Mouse (Mus musculus) liver, embryonic 12.5 days (tissue): ENCODE data around the gene Gpr21. TPM values are rescaled to one million over a fixed set of nuclear protein-coding genes. Genes with fewer than 3 reads are reported as not detected.
"Not testable (repeated sequence)": the region's sequence is repeated elsewhere in the genome, so short reads cannot be mapped to it uniquely, and the experiment has no call there.

Experiments
- ATAC-seq: fragments of 200-750 bp; cut with Nextera tagmentation; 2 replicates; pipeline ENCODE4 v1.8.0; 2017; ENCODE audit warnings: moderate number of reproducible peaks, mild to moderate bottlenecking, moderate library complexity
- H3K27ac ChIP-seq: fragments of 300-500 bp; sonication (generic); 2 replicates; pipeline ENCODE4 v1.5.1; 2016; ENCODE audit warnings: mild to moderate bottlenecking
- H3K27me3 ChIP-seq: fragments of 300-500 bp; sonication (generic); replicated peaks from 2 replicates; pipeline ENCODE4 v1.6.1; 2016; ENCODE audit warnings: mild to moderate bottlenecking, moderate library complexity
- H3K36me3 ChIP-seq: fragments of 300-500 bp; sonication (generic); 2 replicates; pipeline ENCODE4 v1.6.1; 2016; ENCODE audit warnings: mild to moderate bottlenecking, moderate library complexity
- H3K4me1 ChIP-seq: fragments of 300-500 bp; sonication (generic); 2 replicates; pipeline ENCODE4 v1.6.1; 2016
- H3K4me2 ChIP-seq: fragments of 300-500 bp; sonication (generic); 2 replicates; pipeline ENCODE4 v1.6.1; 2016; ENCODE audit warnings: mild to moderate bottlenecking, moderate library complexity
- H3K4me3 ChIP-seq: fragments of 300-500 bp; sonication (generic); 2 replicates; pipeline ENCODE4 v1.5.1; 2016; ENCODE audit warnings: mild to moderate bottlenecking, moderate library complexity
- H3K9ac ChIP-seq: fragments of 300-500 bp; sonication (generic); 2 replicates; pipeline ENCODE4 v1.6.1; 2016; ENCODE audit warnings: mild to moderate bottlenecking, moderate library complexity
- H3K9me3 ChIP-seq: fragments of 300-500 bp; sonication (generic); replicated peaks from 2 replicates; pipeline ENCODE4 v1.6.1; 2016; ENCODE audit warnings: mild to moderate bottlenecking, moderate library complexity
- WGBS: fragments of 180-500 bp; shearing (Covaris S2); methylation state at CpG from one replicate; pipeline ENCODE4 v1.1.7; 2016; ENCODE audit not compliant: insufficient replicate concordance; 5-methylcytosine and 5-hydroxymethylcytosine counted together
- polyA plus RNA-seq: library from polyadenylated mRNA; unstranded; fragments of >200 nt; fragmentation: Nextera tagmentation; extraction: Ambion mirVana; gene quantifications from 2 replicates; pipeline ENCODE4 v1.2.1, GENCODE M21; 2016

Gene Gpr21
- polyA plus RNA-seq = 0.26 and 0.28 TPM in 2 replicates

DNA sequence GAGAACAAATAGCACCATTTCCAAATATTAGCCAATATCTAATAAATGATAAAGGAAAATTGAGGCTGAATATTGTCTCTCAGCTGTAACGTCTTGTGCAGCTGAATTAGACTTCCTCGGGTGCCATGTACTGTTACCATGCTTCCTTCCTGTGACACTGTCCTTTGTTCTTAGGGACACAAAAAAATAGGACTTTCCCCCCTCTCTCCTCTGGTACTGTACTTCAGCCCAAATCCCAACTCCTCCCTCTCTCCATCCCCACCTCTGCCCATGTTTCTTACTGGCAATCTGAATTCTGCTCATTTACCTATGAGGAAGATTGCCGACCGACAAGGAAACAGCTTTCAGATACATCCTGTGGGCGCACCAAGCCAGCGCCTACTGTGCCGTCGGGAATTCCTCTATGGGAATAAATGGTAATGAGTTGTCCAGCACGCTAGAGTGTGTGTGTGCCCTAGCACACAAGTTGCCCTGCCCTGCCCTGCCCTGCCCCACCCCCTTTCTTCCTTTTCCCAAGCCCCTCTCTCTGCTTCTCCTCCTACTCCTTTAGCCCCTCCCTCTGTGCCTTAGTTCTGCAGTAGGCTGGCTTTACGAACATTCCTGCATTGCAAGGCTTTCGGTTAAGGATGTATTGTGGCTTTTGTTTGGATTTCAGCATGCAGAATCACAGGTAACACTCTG lies at the start of gene Gpr21:
Gene Gpr21 (plus strand): TSS at position 303 of the 681 bp plus-strand sequence.
- Histone ChIP-seq H3K4me2 (0 out of 2 replicates have a peak within 1 kb of the TSS, but pooled peaks have one; percentile 9), H3K4me3 (no peak within 1 kb of the TSS)
- WGBS = 38% methylated on average over 11 of the region's 11 CpGs

DNA sequence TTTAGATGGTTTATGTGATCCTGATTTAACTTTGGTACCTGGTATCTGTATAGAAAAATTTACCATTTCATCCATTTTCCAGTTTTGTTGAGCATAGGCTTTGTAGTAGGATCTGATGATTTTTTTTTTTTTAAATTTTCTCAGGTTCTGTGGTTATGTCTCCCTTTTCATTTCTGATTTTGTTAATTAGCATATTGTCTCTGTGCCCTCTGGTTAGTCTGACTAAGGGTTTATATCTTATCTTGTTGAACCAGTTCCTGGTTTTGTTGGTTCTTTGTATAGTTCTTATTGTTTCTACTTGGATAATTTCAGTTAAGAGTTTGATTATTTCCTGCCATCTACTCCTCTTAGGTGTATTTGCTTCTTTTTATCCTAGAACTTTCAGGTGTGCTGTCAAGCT lies 36.6 kb upstream of the Gpr21 start:
- H3K27me3 ChIP-seq = no peaks in the 10 kb centered on the region
- H3K4me2 ChIP-seq = 0 out of 2 replicates have a peak overlapping the region, but pooled peaks have one; percentile 29
- H3K4me3 ChIP-seq = no peak overlapping the region
- H3K9ac ChIP-seq = no peak overlapping the region
- H3K9me3 ChIP-seq = no peaks in the 10 kb centered on the region
- H3K36me3 ChIP-seq = peaks cover 56% of the 10 kb centered on the region
- H3K4me1 ChIP-seq = peaks cover 17% of the 10 kb centered on the region
- H3K27ac ChIP-seq = no peak overlapping the region
- no peak for ATAC-seq

More for the DNA sequence above, at the start of gene Gpr21:
- H3K27me3 ChIP-seq = no peaks in the 10 kb centered on the region
- peak within 1 kb of the TSS; percentile 20; the same call in 1 of the 2 replicates for H3K27ac ChIP-seq
- no peak for ATAC-seq
- H3K9me3 ChIP-seq = no peaks in the 10 kb centered on the region
- no peak within 1 kb of the TSS for H3K9ac ChIP-seq
- H3K36me3 ChIP-seq = peaks cover 22% of the 10 kb centered on the region; the same call in 1 of the 2 replicates
- H3K4me1 ChIP-seq = 0 out of 2 replicates have a peak, but pooled peaks cover 15% of the 10 kb centered on the region

DNA sequence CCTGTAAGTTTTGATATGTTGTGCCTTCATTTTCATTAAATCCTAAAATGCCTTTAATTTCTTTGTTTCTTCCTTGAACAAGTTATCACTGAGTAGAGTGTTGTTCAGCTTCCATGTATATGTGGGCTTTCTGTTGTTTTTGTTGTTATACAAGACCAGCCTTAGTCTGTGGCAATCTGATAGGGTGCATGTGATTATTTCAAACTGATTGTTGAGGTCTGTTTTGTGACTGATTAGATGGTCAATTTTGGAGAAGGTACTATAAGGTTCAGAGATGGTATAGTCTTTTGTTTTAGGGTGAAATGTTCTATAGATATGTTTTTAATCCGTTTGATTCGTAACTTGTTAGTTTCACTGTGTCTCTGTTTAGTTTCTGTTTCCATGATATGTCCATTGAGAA lies 36.1 kb upstream of the Gpr21 start:
- peaks cover 58% of the 10 kb centered on the region for H3K36me3 ChIP-seq
- H3K27ac ChIP-seq = no peak overlapping the region
- ATAC-seq = 0 out of 2 replicates have a peak, but pooled peaks have one; percentile 32
- H3K9me3 ChIP-seq = no peaks in the 10 kb centered on the region
- H3K4me2 ChIP-seq = peak overlapping the region; percentile 29; the same call in 1 of the 2 replicates
- H3K4me1 ChIP-seq = peaks cover 17% of the 10 kb centered on the region
- 0 out of 2 replicates have a peak overlapping the region, but pooled peaks have one; percentile 27 for H3K9ac ChIP-seq
- 81% methylated on average over 2 of the region's 2 CpGs for WGBS
- H3K27me3 ChIP-seq = no peaks in the 10 kb centered on the region
- H3K4me3 ChIP-seq = no peak overlapping the region

DNA sequence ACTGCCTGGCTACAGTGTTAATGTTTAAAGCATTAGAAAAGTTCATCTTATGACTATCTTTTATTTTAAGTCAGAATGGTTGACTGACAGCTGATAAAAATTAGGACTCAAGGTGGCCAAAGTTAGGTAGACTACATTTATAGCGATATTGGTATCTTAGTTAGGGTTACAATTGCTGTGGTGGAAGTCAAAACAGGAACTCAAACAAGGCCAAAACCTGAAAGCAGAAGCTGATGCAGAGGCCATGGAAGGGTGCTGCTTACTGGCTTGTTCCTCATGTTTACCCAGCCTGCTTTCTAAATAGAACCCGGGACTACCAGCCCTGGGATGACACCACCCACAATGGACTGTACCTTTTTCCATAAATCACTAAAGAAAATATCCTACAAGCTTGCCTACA lies 32.0 kb upstream of the Gpr21 start:
- H3K4me2 ChIP-seq = no peak overlapping the region
- H3K27ac ChIP-seq = no peak overlapping the region
- WGBS = 51% methylated on average over 2 of the region's 2 CpGs
- H3K4me3 ChIP-seq = no peak overlapping the region
- H3K9me3 ChIP-seq = no peaks in the 10 kb centered on the region
- peaks cover 46% of the 10 kb centered on the region for H3K36me3 ChIP-seq
- H3K4me1 ChIP-seq = peaks cover 31% of the 10 kb centered on the region
- H3K27me3 ChIP-seq = no peaks in the 10 kb centered on the region
- no peak overlapping the region for H3K9ac ChIP-seq
- no peak for ATAC-seq

DNA sequence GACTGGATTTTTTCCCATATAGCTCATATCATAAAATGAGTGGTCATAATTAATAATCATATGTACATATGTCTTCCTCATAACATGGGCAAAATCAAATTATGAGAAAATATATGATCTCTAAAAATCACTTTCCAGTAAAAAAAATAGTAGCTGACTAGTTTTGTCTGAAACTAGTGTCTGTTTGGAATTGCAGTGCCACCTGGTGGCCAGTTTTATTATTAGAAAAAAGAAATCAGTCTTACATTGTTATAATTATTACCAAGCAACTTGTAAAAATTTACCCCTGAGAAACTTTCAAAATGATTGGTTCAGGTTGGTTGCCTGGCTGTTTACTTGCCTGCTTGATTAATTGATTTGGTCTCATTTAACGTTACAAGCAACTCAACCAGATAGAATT lies 30.8 kb upstream of the Gpr21 start:
- H3K27me3 ChIP-seq = no peaks in the 10 kb centered on the region
- WGBS = 80% methylated on average over 1 of the region's 1 CpGs
- H3K27ac ChIP-seq = 0 out of 2 replicates have a peak overlapping the region, but pooled peaks have one; percentile 60
- no peak overlapping the region for H3K9ac ChIP-seq
- H3K4me1 ChIP-seq = peaks cover 22% of the 10 kb centered on the region
- no peak overlapping the region for H3K4me2 ChIP-seq
- no peaks in the 10 kb centered on the region for H3K9me3 ChIP-seq
- no peak overlapping the region for H3K4me3 ChIP-seq
- peaks cover 57% of the 10 kb centered on the region for H3K36me3 ChIP-seq
- no peak for ATAC-seq

DNA sequence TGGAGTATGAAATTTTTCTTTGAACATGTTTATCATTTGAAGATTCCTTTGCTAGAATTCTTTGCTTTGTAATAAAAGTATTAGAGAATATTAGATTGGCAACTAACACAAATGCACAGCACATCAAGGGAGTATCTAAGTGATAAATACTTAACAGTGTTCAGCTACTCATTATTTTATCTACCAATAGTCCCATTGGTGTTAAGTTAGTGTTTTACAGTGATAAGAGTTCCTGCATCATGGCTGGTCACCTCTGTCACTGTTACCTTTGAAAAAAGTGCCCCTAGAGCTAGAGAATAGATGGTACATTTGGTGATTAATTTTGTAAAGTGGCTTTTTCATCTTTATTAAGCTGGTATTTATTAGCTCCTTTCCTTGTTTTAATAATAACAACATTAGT lies 29.7 kb upstream of the Gpr21 start:
- Histone ChIP-seq H3K4me1 (peaks cover 14% of the 10 kb centered on the region), H3K9ac (no peak overlapping the region), H3K4me3 (no peak overlapping the region), H3K4me2 (no peak overlapping the region), H3K9me3 (no peaks in the 10 kb centered on the region), H3K36me3 (peaks cover 57% of the 10 kb centered on the region), H3K27ac (peak overlapping the region; percentile 60; the same call in 1 of the 2 replicates), H3K27me3 (no peaks in the 10 kb centered on the region)
- ATAC-seq = peak; percentile 78

DNA sequence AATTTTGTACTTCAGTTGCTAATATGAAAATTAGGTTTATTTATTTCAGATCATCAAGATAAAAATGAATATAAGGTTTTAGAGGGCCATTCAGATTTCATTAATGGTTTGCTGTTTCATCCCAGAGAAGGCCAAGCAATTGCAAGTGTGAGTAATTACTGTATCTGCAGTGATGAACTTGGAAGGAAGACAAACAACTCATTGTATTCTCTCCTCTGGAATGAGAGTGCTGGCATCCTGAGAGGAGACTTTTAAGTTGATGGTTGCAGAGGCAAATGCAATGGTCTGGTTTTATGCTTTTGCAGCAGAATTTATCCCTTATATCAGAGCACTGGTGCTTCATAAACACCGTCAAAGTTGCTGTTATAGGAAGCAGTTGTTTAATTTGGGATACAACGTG lies 27.2 kb upstream of the Gpr21 start:
- Histone ChIP-seq H3K27ac (no peak overlapping the region), H3K36me3 (peaks cover 64% of the 10 kb centered on the region), H3K9me3 (no peaks in the 10 kb centered on the region), H3K4me3 (no peak overlapping the region), H3K27me3 (no peaks in the 10 kb centered on the region), H3K4me1 (peaks cover 14% of the 10 kb centered on the region), H3K4me2 (no peak overlapping the region), H3K9ac (no peak overlapping the region)
- ATAC-seq = no peak
- 79% methylated on average over 2 of the region's 2 CpGs for WGBS

DNA sequence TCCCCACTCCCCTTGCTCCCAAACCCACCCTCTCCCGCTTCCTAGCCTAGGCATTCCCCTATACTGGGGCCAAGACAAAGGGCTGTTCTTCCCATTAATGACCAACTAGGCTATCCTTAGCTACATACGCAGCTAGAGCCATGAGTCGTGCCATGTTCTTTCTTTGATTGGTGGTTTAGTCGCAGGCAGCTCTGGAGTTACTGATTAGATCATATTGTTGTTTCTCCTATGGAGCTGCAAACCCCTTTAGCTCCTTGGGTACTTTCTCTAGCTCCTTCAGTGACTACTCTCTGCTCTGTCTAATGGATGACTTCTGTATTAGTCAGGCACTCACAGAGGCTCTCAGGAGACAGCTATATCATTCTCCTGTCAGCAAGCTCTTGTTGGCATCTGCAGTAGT lies 18.8 kb upstream of the Gpr21 start:
- 72% methylated on average over 4 of the region's 4 CpGs for WGBS
- Histone ChIP-seq H3K4me1 (no peaks in the 10 kb centered on the region), H3K9me3 (no peaks in the 10 kb centered on the region), H3K4me2 (no peak overlapping the region), H3K27me3 (no peaks in the 10 kb centered on the region), H3K36me3 (peaks cover 41% of the 10 kb centered on the region), H3K4me3 (no peak overlapping the region), H3K9ac (no peak overlapping the region), H3K27ac (no peak overlapping the region)
- ATAC-seq = no peak

DNA sequence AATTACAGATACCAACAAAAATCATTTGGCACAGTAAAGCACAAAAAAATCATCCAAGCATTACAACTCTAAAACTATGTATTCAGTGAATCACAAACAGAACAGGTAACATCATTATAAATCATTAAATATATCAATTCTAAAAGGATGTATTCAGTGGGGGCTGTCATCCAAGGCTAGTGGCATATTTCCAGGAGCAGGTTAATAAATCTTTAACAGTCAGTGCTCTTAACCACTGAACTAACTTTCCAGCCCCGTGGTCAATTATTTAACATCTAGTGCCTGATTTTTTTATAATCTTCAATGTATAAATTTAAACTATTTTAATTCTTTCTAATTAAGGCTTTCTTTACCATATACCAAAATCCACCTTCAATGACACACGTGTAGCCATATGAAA lies 10.3 kb upstream of the Gpr21 start:
- not testable (repeated sequence) for H3K4me1 ChIP-seq, H3K9ac ChIP-seq, H3K4me3 ChIP-seq, H3K9me3 ChIP-seq, H3K27ac ChIP-seq, H3K4me2 ChIP-seq, H3K27me3 ChIP-seq, ATAC-seq
- peaks cover 31% of the 10 kb centered on the region for H3K36me3 ChIP-seq
- 72% methylated on average over 2 of the region's 2 CpGs for WGBS

DNA sequence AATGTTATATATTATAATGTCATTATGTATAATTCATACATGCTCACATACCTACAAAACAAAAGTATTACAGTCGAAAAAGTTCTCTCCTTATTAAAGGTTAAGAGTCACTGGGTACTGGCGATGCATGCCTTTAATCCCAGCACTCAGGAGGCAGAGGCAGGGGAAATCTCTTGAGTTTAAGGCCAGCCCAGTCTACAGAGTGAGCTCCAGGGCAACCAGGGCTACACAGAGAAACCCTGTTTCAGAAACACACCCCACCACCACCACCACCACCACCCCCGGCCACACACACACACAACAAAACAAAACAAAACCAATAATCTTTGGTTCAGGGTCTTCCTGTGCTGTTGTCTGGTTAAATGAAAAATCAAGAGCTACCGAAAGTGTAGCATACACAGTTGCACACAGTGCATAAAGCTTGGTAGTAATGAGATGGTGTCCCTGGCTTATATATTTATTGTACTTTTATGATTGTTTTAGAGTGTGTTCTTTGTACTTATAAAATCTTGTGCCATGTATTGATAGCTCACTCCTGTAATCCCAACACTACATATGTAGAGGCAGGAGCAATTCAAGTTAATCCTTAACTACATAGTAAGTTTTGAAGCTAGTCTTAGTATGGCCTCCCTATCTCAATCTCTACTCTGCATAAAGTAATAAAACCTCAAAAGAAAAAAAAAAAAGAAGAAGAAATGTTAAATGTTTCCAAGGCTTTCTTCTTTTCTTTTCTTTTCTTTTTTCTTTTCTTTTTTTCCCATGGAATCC lies 4.8 kb upstream of the Gpr21 start:
- H3K9ac ChIP-seq = no peak overlapping the region
- H3K36me3 ChIP-seq = peaks cover 27% of the 10 kb centered on the region
- H3K4me3 ChIP-seq = no peak overlapping the region
- no peaks in the 10 kb centered on the region for H3K27me3 ChIP-seq
- H3K27ac ChIP-seq = no peak overlapping the region
- WGBS = 79% methylated on average over 4 of the region's 4 CpGs
- 0 out of 2 replicates have a peak, but pooled peaks cover 8% of the 10 kb centered on the region for H3K4me1 ChIP-seq
- no peak overlapping the region for H3K4me2 ChIP-seq
- ATAC-seq = no peak
- H3K9me3 ChIP-seq = no peaks in the 10 kb centered on the region

DNA sequence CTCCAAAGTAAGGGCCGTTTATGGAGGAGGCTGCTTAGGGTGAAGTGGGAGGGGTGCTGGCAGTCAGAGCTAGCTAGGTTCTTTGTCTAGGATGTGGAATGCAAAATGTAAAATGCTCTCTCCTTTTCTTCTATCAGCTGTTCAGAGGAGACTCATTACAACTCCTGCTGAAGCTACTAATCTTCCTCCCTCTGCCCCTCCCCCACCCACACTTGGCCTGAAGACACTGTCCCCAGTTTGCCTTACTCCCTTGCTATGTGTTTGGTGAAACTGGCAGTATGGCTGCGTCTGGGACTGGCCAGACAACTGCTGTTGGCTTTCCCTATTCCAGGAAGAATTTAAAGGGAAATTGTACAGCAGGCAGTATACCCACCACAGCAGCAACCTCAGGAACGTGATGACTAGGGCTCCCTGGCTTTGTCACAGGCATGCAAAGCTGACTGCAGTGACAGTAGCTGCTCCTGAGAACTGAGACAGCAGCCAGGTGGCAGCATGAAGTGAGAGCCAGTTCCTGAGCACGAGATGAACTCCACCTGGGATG lies 860 bp downstream of the Gpr21 start:
- Histone ChIP-seq H3K27me3 (no peaks in the 10 kb centered on the region), H3K9ac (no peak overlapping the region), H3K36me3 (peaks cover 17% of the 10 kb centered on the region; the same call in 1 of the 2 replicates), H3K27ac (no peak overlapping the region), H3K4me2 (no peak overlapping the region), H3K4me1 (0 out of 2 replicates have a peak, but pooled peaks cover 15% of the 10 kb centered on the region), H3K4me3 (no peak overlapping the region), H3K9me3 (no peaks in the 10 kb centered on the region)
- ATAC-seq = no peak
- WGBS = 68% methylated on average over 4 of the region's 4 CpGs
